Mouse (Mus musculus): Measurements from ENCODE around the gene Trim33.

The Trim33 gene

GRCm38 (mm10) chr3:103401342-103402098 lies 122.4 kb downstream of the Trim33 start:
- no peak for DNase-seq

- DNase-seq, result no peak
These were observed 123.1 kb downstream of the Trim33 start for GRCm38 (mm10) chr3:103402212-103402611.

DNA sequence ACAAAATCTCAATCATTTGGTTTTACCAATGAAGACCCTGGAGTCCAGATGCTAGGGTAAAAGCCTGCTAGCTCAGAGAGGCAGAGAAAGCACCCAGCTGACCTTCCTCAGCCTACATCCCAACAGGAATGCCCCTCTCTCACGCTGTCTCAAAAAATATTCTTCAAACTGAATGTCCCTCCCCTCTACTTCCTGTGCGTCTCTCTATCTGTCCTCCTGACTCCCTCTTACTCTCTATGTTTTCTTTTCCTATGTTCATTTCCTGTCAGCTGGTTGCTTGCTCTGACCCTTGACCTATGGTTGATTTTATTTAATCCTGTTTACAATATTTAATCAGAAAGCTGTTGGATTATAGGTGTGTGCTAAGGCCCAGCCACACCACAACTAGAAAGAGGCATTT lies 126.0 kb downstream of the Trim33 start:
- no peak for DNase-seq

DNA sequence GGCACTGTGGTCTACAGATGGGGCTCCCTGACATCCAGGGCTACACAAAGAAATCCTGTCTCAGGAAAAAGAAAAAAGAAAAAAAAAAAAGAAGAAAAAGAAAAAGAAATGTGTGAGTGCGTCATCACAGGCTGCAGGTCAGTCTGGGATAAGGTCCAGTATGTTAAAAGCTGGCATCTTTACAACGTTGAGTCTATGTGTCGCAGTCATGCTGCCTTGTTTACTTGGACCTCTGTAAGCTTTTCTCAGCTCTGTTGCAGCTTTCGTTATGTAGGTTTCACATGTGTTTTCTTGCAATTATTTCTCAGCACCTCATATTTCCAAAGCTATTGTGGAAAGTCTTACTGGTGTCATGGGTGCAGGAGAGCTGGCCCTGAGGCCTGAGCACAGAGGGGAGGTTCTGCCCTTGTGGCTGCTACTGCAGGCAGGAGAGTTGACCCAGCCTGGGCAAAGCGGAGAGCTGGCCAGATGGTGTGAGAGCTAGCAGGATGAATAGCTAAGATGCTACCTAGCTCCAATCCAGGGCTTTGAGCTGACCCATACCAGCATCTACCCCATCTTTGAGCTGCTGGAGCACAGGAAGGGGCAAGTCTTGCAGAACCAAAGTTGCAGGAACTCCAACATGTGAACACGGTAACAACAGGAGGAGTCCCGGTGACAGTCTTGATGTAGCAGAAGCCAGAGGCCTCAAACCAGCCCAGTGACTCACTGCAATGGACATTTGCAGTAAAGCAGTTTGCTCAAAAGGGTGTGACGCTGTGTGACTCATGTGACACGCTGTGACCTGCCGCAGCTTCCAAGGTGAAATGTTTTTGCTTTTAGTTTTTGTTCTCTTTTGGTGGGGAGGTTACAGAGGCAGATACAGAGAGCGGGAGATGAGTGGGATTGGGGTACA lies 127.0 kb downstream of the Trim33 start:
- DNase-seq, result no peak
